Mouse (Mus musculus): Measurements from ENCODE around the gene Plekha7. TPM values are rescaled to one million over a fixed set of nuclear protein-coding genes. Genes with fewer than 3 reads are reported as not detected.

Plekha7 gene
- polyA plus RNA-seq, 1 experiment from 2014 or later = 7.3 TPM

DNA sequence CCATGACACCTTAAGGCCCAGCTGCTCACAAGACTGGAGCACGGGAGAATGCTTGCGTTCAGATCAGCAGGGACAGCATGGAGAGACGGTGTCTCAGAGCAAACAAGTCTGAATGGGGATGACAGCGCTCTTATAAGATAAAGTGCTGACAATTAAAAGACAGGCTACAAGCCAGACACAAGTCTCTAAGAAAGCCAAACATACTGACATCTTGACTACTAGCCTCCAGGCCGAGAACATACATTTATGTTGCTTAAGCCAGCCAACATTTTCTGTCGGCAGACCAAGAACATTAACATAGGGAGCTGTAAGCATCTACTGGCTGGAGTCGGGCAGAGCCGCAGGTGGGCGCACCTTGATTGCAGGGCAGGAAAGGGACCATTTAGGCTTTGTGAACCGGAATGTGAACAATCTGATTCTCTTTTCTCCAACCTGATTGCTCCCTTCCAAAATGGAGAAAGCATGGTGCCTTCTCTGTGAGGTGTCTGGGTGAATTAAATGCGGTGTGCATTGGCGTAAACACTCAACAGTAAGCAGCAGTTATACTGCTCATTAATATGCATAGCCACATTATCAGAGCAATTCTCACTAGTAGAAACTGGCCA lies 88.0 kb downstream of the Plekha7 start:
- Histone ChIP-seq H3K4me1 (replicated peaks; ENCODE audit: control insufficient read depth, insufficient read depth, low read length) (peaks cover 19% of the 10 kb centered on the region), H3K9me3 (ENCODE audit: control insufficient read depth, low read length) (no peaks in the 10 kb centered on the region), H3K36me3 (replicated peaks; ENCODE audit: control insufficient read depth, insufficient read depth) (no peaks in the 10 kb centered on the region), H3K9ac (no peak overlapping the region), H3K27ac (no peak overlapping the region), H3K27me3 (ENCODE audit: control insufficient read depth, insufficient read depth, low read length) (no peaks in the 10 kb centered on the region), H3K4me2 (replicated peaks) (no peak overlapping the region), H3K4me3 (replicated peaks; ENCODE audit: low read length) (no peak overlapping the region)
- ATAC-seq (ENCODE audit: low FRiP score) (no peak), DNase-seq (ENCODE audit: low spot score) (no peak)
- 83% methylated on average over 12 of the region's 12 CpGs for WGBS

DNA sequence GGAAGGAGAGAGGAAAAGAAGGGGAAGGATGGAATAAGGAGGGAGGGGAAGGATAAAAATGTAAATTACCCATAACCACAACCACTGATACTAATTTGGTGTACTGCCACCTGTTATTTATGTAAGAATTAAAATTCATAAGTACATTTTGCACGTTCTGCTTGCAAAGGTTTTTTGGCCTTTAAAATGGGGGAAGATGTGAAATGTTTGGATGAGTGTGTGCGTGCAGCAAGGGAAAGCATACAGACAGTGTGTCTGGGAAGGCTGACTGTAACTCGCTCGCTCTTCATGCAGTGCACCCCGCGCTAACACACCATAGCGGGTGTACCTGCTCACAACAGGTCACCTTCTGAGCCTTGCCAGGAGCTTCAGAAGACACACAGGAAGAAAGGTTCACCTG lies 90.4 kb downstream of the Plekha7 start:
- WGBS = 95% methylated on average over 7 of the region's 7 CpGs
- no peak for DNase-seq (ENCODE audit: low spot score)
- H3K9ac ChIP-seq = no peak overlapping the region
- ATAC-seq (ENCODE audit: low FRiP score) = no peak
- H3K27me3 ChIP-seq (ENCODE audit: control insufficient read depth, insufficient read depth, low read length) = no peaks in the 10 kb centered on the region
- H3K4me2 ChIP-seq (replicated peaks) = no peak overlapping the region
- no peak overlapping the region for H3K4me3 ChIP-seq (replicated peaks; ENCODE audit: low read length)
- H3K4me1 ChIP-seq (replicated peaks; ENCODE audit: control insufficient read depth, insufficient read depth, low read length) = peaks cover 16% of the 10 kb centered on the region
- H3K27ac ChIP-seq = no peak overlapping the region
- no peaks in the 10 kb centered on the region for H3K9me3 ChIP-seq (ENCODE audit: control insufficient read depth, low read length)
- no peaks in the 10 kb centered on the region for H3K36me3 ChIP-seq (replicated peaks; ENCODE audit: control insufficient read depth, insufficient read depth)

GRCm38 (mm10) chr7:116211904-116212303 lies 96.3 kb downstream of the Plekha7 start:
- H3K9me3 ChIP-seq (ENCODE audit: control insufficient read depth, low read length) = no peaks in the 10 kb centered on the region
- no peak overlapping the region for H3K27ac ChIP-seq
- DNase-seq (ENCODE audit: low spot score) (no peak), ATAC-seq (ENCODE audit: low FRiP score) (no peak)
- H3K27me3 ChIP-seq (ENCODE audit: control insufficient read depth, insufficient read depth, low read length) = no peaks in the 10 kb centered on the region
- whole genome bisulfite sequencing = 24% methylated on average over 9 of the region's 9 CpGs
- H3K36me3 ChIP-seq (replicated peaks; ENCODE audit: control insufficient read depth, insufficient read depth) = no peaks in the 10 kb centered on the region
- no peak overlapping the region for H3K9ac ChIP-seq
- H3K4me1 ChIP-seq (replicated peaks; ENCODE audit: control insufficient read depth, insufficient read depth, low read length) = peaks cover 39% of the 10 kb centered on the region
- H3K4me2 ChIP-seq (replicated peaks) = no peak overlapping the region
- H3K4me3 ChIP-seq (replicated peaks; ENCODE audit: low read length) = no peak overlapping the region

DNA sequence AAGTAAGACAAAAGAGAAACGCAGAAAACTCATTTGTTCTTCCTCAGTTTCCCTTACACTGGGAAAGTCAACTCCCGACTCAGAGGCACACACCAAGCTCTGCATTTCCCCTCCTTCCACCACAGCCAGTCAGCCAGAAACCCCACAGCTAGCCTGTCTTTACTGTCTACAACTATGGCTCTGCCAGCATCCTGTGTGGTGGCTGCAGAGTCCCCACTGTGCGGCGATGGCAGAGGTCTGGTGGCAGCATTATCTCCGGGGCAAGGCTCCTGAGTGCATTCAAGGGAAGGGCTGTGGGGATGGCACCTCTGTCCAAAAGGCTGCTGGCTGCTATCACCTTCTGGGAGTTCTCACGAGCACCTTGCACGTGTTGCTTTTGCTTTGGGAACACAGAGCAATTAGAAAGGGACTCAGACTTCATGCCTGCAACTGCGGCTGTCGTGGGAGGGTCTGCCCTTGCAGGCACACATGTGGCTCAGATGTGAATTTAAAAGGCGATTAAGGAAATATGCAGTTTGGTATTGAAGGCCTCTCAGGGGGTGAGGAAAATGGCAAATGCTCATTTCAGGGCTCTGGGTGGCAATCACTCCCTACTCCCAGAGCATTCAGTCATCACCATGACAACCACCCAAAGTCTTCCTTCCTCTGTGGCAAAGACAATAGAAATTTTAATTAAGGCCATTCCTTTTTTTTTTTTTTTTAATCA lies 98.1 kb downstream of the Plekha7 start:
- WGBS = 9% methylated on average over 10 of the region's 10 CpGs
- ATAC-seq (ENCODE audit: low FRiP score) = peak; percentile 73
- peaks cover 39% of the 10 kb centered on the region for H3K4me1 ChIP-seq (replicated peaks; ENCODE audit: control insufficient read depth, insufficient read depth, low read length)
- peak overlapping the region; percentile 2; the same call in 1 of the 2 replicates for H3K4me2 ChIP-seq (replicated peaks)
- no peaks in the 10 kb centered on the region for H3K27me3 ChIP-seq (ENCODE audit: control insufficient read depth, insufficient read depth, low read length)
- peak overlapping the region; percentile 5; the same call in 1 of the 2 replicates for H3K27ac ChIP-seq
- no peak overlapping the region; the same call in 1 of the 2 replicates for H3K9ac ChIP-seq
- H3K4me3 ChIP-seq (replicated peaks; ENCODE audit: low read length) = no peak overlapping the region
- no peaks in the 10 kb centered on the region for H3K9me3 ChIP-seq (ENCODE audit: control insufficient read depth, low read length)
- DNase-seq (ENCODE audit: low spot score) = peak; percentile 58
- H3K36me3 ChIP-seq (replicated peaks; ENCODE audit: control insufficient read depth, insufficient read depth) = no peaks in the 10 kb centered on the region

DNA sequence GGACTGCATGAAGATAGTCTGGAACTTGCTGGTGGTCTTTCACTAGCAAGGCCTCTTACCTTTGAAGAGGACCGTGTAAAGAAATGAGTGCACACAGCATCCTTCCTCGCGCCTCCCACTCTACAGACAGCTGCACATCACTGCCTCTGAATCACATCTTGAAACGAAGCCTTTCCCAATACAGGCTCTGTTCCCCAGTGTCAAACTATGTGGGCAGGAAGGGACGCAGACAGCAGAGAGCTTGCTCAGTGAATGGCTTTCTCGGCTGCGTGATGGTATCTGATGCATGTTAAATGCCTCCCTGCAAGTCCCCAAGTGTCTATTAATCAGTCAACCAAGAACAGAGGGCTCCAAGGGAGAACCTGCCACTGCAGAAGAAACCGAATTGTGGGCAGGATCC lies 99.3 kb downstream of the Plekha7 start:
- no peak overlapping the region for H3K9ac ChIP-seq
- H3K9me3 ChIP-seq (ENCODE audit: control insufficient read depth, low read length) = no peaks in the 10 kb centered on the region
- no peak overlapping the region for H3K27ac ChIP-seq
- no peak overlapping the region for H3K4me3 ChIP-seq (replicated peaks; ENCODE audit: low read length)
- peaks cover 39% of the 10 kb centered on the region for H3K4me1 ChIP-seq (replicated peaks; ENCODE audit: control insufficient read depth, insufficient read depth, low read length)
- ATAC-seq (ENCODE audit: low FRiP score) = no peak
- 25% methylated on average over 8 of the region's 8 CpGs for WGBS
- H3K36me3 ChIP-seq (replicated peaks; ENCODE audit: control insufficient read depth, insufficient read depth) = no peaks in the 10 kb centered on the region
- H3K4me2 ChIP-seq (replicated peaks) = no peak overlapping the region
- H3K27me3 ChIP-seq (ENCODE audit: control insufficient read depth, insufficient read depth, low read length) = no peaks in the 10 kb centered on the region
- DNase-seq (ENCODE audit: low spot score) = no peak

- Histone ChIP-seq H3K9ac (no peak overlapping the region), H3K27ac (no peak overlapping the region), H3K4me3 (replicated peaks; ENCODE audit: low read length) (no peak overlapping the region), H3K27me3 (ENCODE audit: control insufficient read depth, insufficient read depth, low read length) (no peaks in the 10 kb centered on the region), H3K4me2 (replicated peaks) (no peak overlapping the region), H3K36me3 (replicated peaks; ENCODE audit: control insufficient read depth, insufficient read depth) (no peaks in the 10 kb centered on the region), H3K9me3 (ENCODE audit: control insufficient read depth, low read length) (no peaks in the 10 kb centered on the region), H3K4me1 (replicated peaks; ENCODE audit: control insufficient read depth, insufficient read depth, low read length) (peaks cover 37% of the 10 kb centered on the region)
- 64% methylated on average over 7 of the region's 7 CpGs for WGBS
- no peak for ATAC-seq (ENCODE audit: low FRiP score)
- no peak for DNase-seq (ENCODE audit: low spot score)
Measured at GRCm38 (mm10) chr7:116206806-116207571, 101.2 kb downstream of the Plekha7 start.

DNA sequence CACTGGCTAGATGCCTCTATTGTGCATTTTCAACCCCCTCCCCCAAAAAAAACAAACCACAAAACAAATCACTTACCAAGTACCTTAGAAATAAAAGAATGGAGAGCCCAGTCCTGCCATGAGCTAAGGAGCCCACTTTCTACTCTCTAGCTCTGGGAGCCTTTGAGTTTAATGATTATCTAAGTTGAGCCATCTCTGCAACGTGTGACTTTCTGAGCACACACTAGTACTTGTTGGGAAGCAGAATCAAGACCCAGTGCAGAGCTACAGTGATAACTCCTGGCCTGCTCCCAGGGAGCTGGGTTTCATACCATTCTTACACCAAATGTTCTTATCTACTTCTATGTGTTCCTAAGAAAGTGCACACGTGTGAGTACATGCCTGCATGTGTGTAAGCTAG lies 102.7 kb downstream of the Plekha7 start:
- no peak for ATAC-seq (ENCODE audit: low FRiP score)
- no peak overlapping the region for H3K27ac ChIP-seq
- peaks cover 21% of the 10 kb centered on the region for H3K4me1 ChIP-seq (replicated peaks; ENCODE audit: control insufficient read depth, insufficient read depth, low read length)
- H3K4me2 ChIP-seq (replicated peaks) = no peak overlapping the region
- no peaks in the 10 kb centered on the region for H3K9me3 ChIP-seq (ENCODE audit: control insufficient read depth, low read length)
- 79% methylated on average over 2 of the region's 2 CpGs for WGBS
- H3K9ac ChIP-seq = no peak overlapping the region
- no peak for DNase-seq (ENCODE audit: low spot score)
- H3K4me3 ChIP-seq (replicated peaks; ENCODE audit: low read length) = no peak overlapping the region
- H3K27me3 ChIP-seq (ENCODE audit: control insufficient read depth, insufficient read depth, low read length) = no peaks in the 10 kb centered on the region
- H3K36me3 ChIP-seq (replicated peaks; ENCODE audit: control insufficient read depth, insufficient read depth) = no peaks in the 10 kb centered on the region

DNA sequence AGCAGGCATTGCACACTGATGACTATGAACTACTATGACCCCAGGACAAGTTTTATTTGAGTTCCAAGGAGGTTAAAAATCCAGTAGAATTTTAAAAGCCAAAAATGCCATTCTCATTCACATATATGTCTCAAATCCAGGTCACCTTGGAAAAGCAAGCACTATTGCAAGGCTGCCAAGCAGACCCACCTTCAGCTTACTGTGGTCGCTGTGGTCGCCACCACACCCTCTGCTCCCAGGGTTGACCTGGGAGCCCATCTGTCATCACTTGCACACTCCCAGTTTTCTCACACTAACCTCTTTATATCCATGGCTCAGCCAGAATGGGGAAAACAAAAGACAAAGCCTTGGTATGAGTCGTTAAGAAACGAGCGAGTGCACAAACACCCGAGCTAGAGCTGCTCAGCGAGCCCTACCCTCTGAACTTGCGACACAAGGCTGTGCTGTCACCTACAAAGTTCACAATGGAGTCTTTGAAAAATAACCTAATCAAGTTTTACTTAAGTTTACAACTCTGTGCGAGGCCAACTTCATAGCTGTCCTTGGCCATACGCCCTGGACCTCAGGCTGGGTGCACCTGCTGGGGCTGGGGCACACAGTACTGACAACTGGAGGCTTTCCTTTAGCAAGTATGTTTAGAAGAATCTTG lies 106.0 kb downstream of the Plekha7 start:
- no peaks in the 10 kb centered on the region for H3K36me3 ChIP-seq (replicated peaks; ENCODE audit: control insufficient read depth, insufficient read depth)
- no peak overlapping the region for H3K9ac ChIP-seq
- no peak overlapping the region for H3K4me2 ChIP-seq (replicated peaks)
- H3K4me3 ChIP-seq (replicated peaks; ENCODE audit: low read length) = no peak overlapping the region
- H3K27ac ChIP-seq = no peak overlapping the region
- no peak for DNase-seq (ENCODE audit: low spot score)
- WGBS = 63% methylated on average over 10 of the region's 10 CpGs
- ATAC-seq (ENCODE audit: low FRiP score) = no peak
- no peaks in the 10 kb centered on the region for H3K4me1 ChIP-seq (replicated peaks; ENCODE audit: control insufficient read depth, insufficient read depth, low read length)
- H3K27me3 ChIP-seq (ENCODE audit: control insufficient read depth, insufficient read depth, low read length) = no peaks in the 10 kb centered on the region
- no peaks in the 10 kb centered on the region for H3K9me3 ChIP-seq (ENCODE audit: control insufficient read depth, low read length)

- no peak overlapping the region for H3K4me2 ChIP-seq (replicated peaks)
- WGBS = 92% methylated on average over 1 of the region's 1 CpGs
- DNase-seq (ENCODE audit: low spot score) = no peak
- H3K9me3 ChIP-seq (ENCODE audit: control insufficient read depth, low read length) = no peaks in the 10 kb centered on the region
- no peak overlapping the region for H3K4me3 ChIP-seq (replicated peaks; ENCODE audit: low read length)
- no peak for ATAC-seq (ENCODE audit: low FRiP score)
- H3K4me1 ChIP-seq (replicated peaks; ENCODE audit: control insufficient read depth, insufficient read depth, low read length) = no peaks in the 10 kb centered on the region
- no peaks in the 10 kb centered on the region for H3K36me3 ChIP-seq (replicated peaks; ENCODE audit: control insufficient read depth, insufficient read depth)
- no peak overlapping the region for H3K27ac ChIP-seq
- H3K27me3 ChIP-seq (ENCODE audit: control insufficient read depth, insufficient read depth, low read length) = no peaks in the 10 kb centered on the region
- no peak overlapping the region for H3K9ac ChIP-seq
Measured at GRCm38 (mm10) chr7:116200951-116201351, 107.2 kb downstream of the Plekha7 start.
